Mouse (Mus musculus) olfactory bulb, adult 2 months (tissue): ENCODE results near the gene Disp1. TPM values are rescaled to one million over a fixed set of nuclear protein-coding genes. Genes with fewer than 3 reads are reported as not detected.

ENCODE experiments used
- H3K27ac ChIP-seq: fragments of 200-500 bp; 2 replicates; pipeline ENCODE4 v1.5.1; 2012; ENCODE audit warnings: low read depth, low read length; ENCODE audit not compliant: insufficient read depth
- H3K4me1 ChIP-seq: fragments of 200-500 bp; 2 replicates; pipeline ENCODE4 v1.6.1; 2012; ENCODE audit warnings: low read length; ENCODE audit not compliant: control insufficient read depth, insufficient read depth
- H3K4me3 ChIP-seq: fragments of 200-500 bp; 2 replicates; pipeline ENCODE4 v1.5.1; 2012; ENCODE audit warnings: mild to moderate bottlenecking, low read depth, low read length, moderate library complexity; ENCODE audit not compliant: insufficient read depth
- CTCF ChIP-seq: fragments of 200-500 bp; IDR thresholded peaks from 2 replicates; pipeline ENCODE4 v1.5.1; 2012; ENCODE audit warnings: low read depth, mild to moderate bottlenecking, low read length, moderate library complexity; ENCODE audit not compliant: insufficient read depth
- POLR2A ChIP-seq: fragments of 200-500 bp; IDR thresholded peaks from 2 replicates; pipeline ENCODE4 v1.6.1; 2012; ENCODE audit warnings: mild to moderate bottlenecking, low read depth, low read length, moderate library complexity; ENCODE audit not compliant: insufficient read depth
- WGBS: fragments of 180-500 bp; shearing (Covaris S2); methylation state at CpG from one replicate; pipeline ENCODE4 v1.1.7; 2018; 5-methylcytosine and 5-hydroxymethylcytosine counted together
- polyA plus RNA-seq: library from polyadenylated mRNA; stranded (reverse); fragments of >200 nt; gene quantifications from 2 replicates; pipeline ENCODE4 v1.2.4, GENCODE M21; 2012; ENCODE audit warnings: low replicate concordance; ENCODE audit not compliant: missing spikeins, insufficient read depth, insufficient read length

Disp1 gene
- polyA plus RNA-seq, 1 experiment: not detected

DNA sequence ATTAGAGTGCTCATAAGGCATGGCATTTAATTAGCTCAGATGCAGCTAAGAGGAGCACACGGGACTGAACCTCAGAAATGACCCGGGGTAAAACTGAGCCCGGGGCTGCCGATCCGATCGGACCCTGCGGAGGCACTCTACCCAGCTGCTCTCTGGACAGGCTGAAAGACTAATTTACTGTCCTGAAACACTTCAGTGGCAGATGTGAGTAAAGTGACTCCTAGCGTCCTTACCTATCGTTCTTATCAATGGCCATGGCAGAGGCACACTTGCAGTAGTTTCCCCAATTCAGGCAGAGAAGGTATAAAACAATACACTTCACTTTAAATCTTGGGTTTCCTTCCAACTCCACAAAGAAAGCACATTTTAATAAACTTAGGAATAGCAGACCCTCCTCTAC, 74.5 kb downstream of the Disp1 start:
- peaks cover 18% of the 10 kb centered on the region for H3K4me1 ChIP-seq
- TF ChIP-seq POLR2A: no peak
- no peak for TF ChIP-seq CTCF
- H3K4me3 ChIP-seq: no peak overlapping the region
- 49% methylated on average over 9 of the region's 9 CpGs for WGBS
- H3K27ac ChIP-seq: no peak overlapping the region

DNA sequence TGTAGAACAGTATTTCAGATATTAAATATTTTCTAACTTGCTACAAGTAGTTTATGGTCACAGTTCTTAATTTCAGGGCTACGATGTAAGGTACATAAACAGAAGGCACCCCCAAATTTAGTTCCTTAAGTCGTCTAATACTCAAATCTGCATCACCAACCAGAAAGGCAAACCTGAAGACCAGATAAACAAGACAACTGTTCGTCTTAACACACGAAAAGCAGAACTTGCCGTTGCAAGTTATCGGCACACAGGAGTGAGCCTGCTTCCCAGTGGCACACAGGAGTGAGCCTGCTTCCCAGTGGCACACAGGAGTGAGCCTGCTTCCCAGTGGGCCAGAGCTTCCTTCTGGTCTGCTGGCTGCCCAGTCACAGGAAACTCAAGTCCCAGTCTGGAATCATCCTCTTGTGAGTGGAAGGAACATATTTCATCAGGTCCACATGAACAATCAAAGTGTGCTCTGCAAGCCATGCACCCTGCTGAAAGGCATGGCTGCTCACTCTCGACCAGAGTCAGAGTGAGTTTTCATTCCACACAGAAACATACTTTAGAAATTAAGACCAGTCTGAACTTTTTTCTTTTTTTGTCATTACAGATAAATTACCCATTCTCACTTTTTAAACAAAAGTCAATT, 75.1 kb downstream of the Disp1 start:
- peaks cover 16% of the 10 kb centered on the region for H3K4me1 ChIP-seq
- TF ChIP-seq CTCF (no peak), POLR2A (no peak)
- 88% methylated on average over 7 of the region's 7 CpGs for WGBS
- no peak overlapping the region for H3K4me3 ChIP-seq
- no peak overlapping the region for H3K27ac ChIP-seq

GRCm38 (mm10) chr1:183144602-183145205, 76.6 kb downstream of the Disp1 start:
- 59% methylated on average over 4 of the region's 4 CpGs for WGBS
- TF ChIP-seq POLR2A (no peak), CTCF (no peak)

GRCm38 (mm10) chr1:183143246-183143645, 78.1 kb downstream of the Disp1 start:
- no peak overlapping the region for H3K4me3 ChIP-seq
- TF ChIP-seq CTCF: no peak
- H3K27ac ChIP-seq: no peak overlapping the region
- WGBS: 93% methylated on average over 7 of the region's 7 CpGs
- H3K4me1 ChIP-seq: peaks cover 8% of the 10 kb centered on the region; the same call in 1 of the 2 replicates

More at GRCm38 (mm10) chr1:183144602-183145205, 76.6 kb downstream of the Disp1 start:
- H3K4me3 ChIP-seq: no peak overlapping the region
- H3K27ac ChIP-seq: no peak overlapping the region
- peaks cover 10% of the 10 kb centered on the region for H3K4me1 ChIP-seq

GRCm38 (mm10) chr1:183142566-183142965, 78.8 kb downstream of the Disp1 start:
- no peak for TF ChIP-seq CTCF
- TF ChIP-seq POLR2A: no peak
- Histone ChIP-seq H3K4me1 (peaks cover 8% of the 10 kb centered on the region; the same call in 1 of the 2 replicates), H3K27ac (no peak overlapping the region), H3K4me3 (no peak overlapping the region)
- 81% methylated on average over 5 of the region's 5 CpGs for WGBS

DNA sequence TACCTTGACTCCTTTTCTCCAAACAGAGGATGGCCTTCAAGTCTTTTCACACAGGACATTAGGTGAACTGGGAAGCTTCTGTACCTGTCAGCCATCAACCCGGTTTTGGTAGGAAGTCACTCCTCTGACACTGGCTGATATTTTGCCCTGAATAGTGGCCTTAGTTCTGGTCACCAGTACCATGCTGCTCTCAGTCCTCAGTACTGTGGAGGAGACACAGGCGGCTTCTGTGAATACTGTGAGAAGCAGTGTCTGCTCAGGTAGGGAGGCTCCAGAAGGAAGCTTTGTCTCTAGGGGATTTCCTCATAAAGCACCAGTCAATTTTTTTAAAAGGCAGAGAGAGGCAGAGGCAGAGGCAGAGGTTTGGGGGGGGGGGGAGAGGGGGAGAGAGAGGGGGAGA, 80.0 kb downstream of the Disp1 start:
- WGBS: 84% methylated on average over 2 of the region's 2 CpGs
- no peak overlapping the region for H3K4me3 ChIP-seq
- TF ChIP-seq POLR2A (no peak), CTCF (no peak)
- peaks cover 5% of the 10 kb centered on the region; the same call in 1 of the 2 replicates for H3K4me1 ChIP-seq
- H3K27ac ChIP-seq: no peak overlapping the region

DNA sequence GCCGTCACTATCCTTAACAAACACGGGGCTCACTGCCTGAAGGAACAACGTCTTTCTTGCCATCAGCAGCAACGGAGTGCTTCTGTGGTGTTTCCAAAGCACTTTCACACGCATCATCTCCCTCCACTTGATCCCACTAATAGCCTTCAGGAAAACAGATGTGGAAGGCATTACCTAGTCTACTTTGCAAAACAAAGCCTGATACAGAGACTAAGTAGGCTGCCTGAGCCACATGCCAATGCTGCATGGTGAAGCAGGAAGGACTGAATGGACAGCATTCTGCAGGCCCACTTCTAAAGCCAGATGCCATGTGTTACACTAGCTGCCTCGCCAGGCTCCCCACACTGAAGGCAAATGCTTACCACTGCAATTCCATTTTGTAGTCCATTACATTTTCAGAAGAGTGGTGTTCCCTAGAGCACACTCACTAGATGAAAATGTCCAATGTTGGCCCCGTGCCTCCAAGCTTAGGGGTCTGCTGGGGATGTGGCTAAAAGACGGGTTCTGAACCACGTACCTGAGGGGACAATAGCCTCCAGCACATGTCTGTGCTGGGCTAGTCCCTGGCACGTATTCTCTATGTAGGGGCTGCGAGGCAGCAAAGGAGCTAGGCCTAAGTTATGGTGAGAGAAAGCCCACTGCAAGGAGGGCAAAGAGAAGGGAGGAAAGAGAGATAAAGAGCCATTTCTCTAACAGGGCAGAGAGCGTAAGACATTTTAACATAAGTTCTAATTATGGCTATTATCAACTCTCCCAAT, 80.6 kb downstream of the Disp1 start:
- Histone ChIP-seq H3K4me3 (no peak overlapping the region), H3K27ac (no peak overlapping the region), H3K4me1 (peaks cover 2% of the 10 kb centered on the region; the same call in 1 of the 2 replicates)
- TF ChIP-seq POLR2A: no peak
- 81% methylated on average over 12 of the region's 12 CpGs for WGBS

GRCm38 (mm10) chr1:183138088-183138487, 83.2 kb downstream of the Disp1 start:
- 86% methylated on average over 4 of the region's 4 CpGs for WGBS
- no peak for TF ChIP-seq POLR2A
- TF ChIP-seq CTCF: no peak
- H3K4me1 ChIP-seq: peaks cover 2% of the 10 kb centered on the region; the same call in 1 of the 2 replicates
- H3K4me3 ChIP-seq: no peak overlapping the region
- no peak overlapping the region for H3K27ac ChIP-seq

DNA sequence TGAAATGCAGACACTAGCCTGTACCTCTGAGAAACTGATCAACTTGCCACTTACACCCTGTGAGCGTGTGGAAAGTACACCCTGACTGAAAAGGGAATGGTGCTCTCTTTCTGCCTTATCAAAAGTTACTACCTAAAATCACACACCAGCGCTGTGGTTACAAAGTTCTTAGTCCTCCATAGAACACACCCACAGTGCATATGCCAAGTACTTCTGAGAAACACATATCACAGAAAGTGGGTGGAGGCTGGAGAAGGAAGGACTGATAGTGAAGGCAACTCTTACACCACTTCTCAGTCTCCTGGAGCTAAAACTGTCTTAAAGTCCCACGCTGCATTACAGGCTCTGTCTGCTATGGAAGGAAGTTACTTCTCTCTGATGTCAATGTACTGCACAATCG, 86.9 kb downstream of the Disp1 start:
- H3K4me3 ChIP-seq: no peak overlapping the region
- WGBS: 92% methylated on average over 4 of the region's 4 CpGs
- no peak overlapping the region for H3K27ac ChIP-seq
- peaks cover 3% of the 10 kb centered on the region; the same call in 1 of the 2 replicates for H3K4me1 ChIP-seq
- TF ChIP-seq POLR2A (no peak), CTCF (no peak)
